Mouse (Mus musculus) layer of hippocampus, adult 9-10 months (tissue): ENCODE data around the gene Olfr926.
"Not testable (repeated sequence)": the region's sequence is repeated elsewhere in the genome, so short reads cannot be mapped to it uniquely, and the experiment has no call there.

Experiments used
- DNase-seq: peaks from one replicate; pipeline ENCODE4 v3.0.0; 2022; ENCODE audit warnings: low spot score

Gene Olfr926

DNA sequence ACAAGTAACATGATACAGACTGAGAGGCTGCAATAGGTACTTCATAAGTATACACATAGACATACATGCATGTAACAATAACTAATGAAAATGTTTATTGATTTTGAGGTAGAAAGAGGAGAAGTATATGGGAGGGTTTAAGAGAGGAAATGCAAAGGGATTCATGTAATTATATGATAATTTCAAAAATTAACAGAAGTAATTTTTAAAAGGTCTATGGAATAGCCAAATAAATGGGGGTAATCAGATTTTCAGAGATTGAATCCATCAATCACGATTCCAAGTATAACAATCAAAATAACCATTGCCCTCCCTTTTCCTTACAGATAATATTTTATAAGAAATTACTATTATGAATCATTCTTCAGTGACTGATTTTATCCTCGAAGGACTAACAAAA lies at the start of gene Olfr926:
TSS of gene Olfr926 (plus strand) at position 301 of the 400 bp plus-strand sequence.
- DNase-seq: no peak

GRCm38 (mm10) chr9:38833027-38833426 lies 43.9 kb upstream of the Olfr926 start:
- DNase-seq: no peak

- DNase-seq: no peak
These were observed 32.8 kb upstream of the Olfr926 start, which contains the start of gene Olfr924 for GRCm38 (mm10) chr9:38844149-38844548. TSS of gene Olfr924 (plus strand) at chr9:38844449.

- DNase-seq: no peak
These were observed 22.2 kb upstream of the Olfr926 start, which contains the start of gene Olfr26 for GRCm38 (mm10) chr9:38854760-38855159. TSS of gene Olfr26 (plus strand) at chr9:38855060.

- not testable (repeated sequence) for DNase-seq
These were observed 2.0 kb upstream of the Olfr926 start for GRCm38 (mm10) chr9:38874880-38875279.
